16 mouse cellular contexts compared by ENCODE assay signal in the genomic region with DNA sequence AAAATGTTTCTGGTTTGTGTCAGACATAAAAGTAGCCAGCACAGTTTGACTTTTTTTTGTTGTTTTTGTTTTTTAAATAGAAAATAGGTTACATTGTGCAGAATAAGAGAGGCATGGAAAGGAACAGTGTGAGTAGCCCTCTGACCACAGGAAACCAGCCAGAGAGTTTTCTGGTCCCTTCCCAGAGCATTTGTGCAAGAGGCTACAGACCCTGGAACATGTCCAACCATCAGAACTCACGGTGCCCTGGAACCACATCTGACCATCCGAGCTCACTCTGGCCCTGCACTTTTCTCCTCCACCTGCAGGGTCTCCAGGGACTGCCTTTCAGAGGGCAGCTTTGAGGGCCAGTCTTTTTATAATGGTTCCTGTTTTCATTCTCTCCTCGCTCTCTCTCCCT. TPM values are rescaled to one million over a fixed set of nuclear protein-coding genes. Genes with fewer than 3 reads are reported as not detected.
DNase-seq lines count a peak whose midpoint lies in the region; ATAC-seq and TF ChIP-seq lines count a peak whose summit lies in the region.
"Had no signal": no experiment of that assay in that cellular context is flagged by ENCODE, and none has a peak within 500 bp of the region (broad histone marks: within the 10 kb centered on the region; RNA-seq: fewer than 3 reads in every experiment).

No protein-coding gene starts in this region.

- H3K27me3 ChIP-seq in heart, embryonic 10.5 days (ENCODE audit: insufficient read depth, poor library complexity, severe bottlenecking), result no peaks in the 10 kb centered on the region
- H3K27me3 ChIP-seq in heart, embryonic 12.5 days (replicated peaks), result no peaks in the 10 kb centered on the region
- H3K27me3 ChIP-seq in liver, postnatal 0 days (ENCODE audit: insufficient read depth, low read length), result no peaks in the 10 kb centered on the region
- H3K27me3 ChIP-seq in forebrain, embryonic 11.5 days (ENCODE audit: control insufficient read depth, insufficient read depth, low read length), result no peaks in the 10 kb centered on the region
- H3K27me3 ChIP-seq: embryonic facial prominence, embryonic 15.5 days; hindbrain, embryonic 15.5 days; limb, embryonic 15.5 days; Patski had no signal

- no peak overlapping the region for H3K9ac ChIP-seq in heart, embryonic 12.5 days
- no peak overlapping the region for H3K9ac ChIP-seq in liver, postnatal 0 days (replicated peaks)
- no peak overlapping the region for H3K9ac ChIP-seq in forebrain, embryonic 11.5 days (ENCODE audit: low read length)
- H3K9ac ChIP-seq: embryonic facial prominence, embryonic 15.5 days; hindbrain, embryonic 15.5 days; limb, embryonic 15.5 days had no signal

- no peak overlapping the region for H3K4me2 ChIP-seq in heart, embryonic 12.5 days
- H3K4me2 ChIP-seq in liver, postnatal 0 days (ENCODE audit: low read depth, low read length), result no peak overlapping the region
- H3K4me2 ChIP-seq in forebrain, embryonic 11.5 days (ENCODE audit: low read depth, low read length, severe bottlenecking), result no peak overlapping the region
- H3K4me2 ChIP-seq: embryonic facial prominence, embryonic 15.5 days; hindbrain, embryonic 15.5 days; limb, embryonic 15.5 days had no signal

- no peak overlapping the region for H3K27ac ChIP-seq in heart, embryonic 10.5 days
- H3K27ac ChIP-seq in heart, embryonic 12.5 days (ENCODE audit: poor library complexity, severe bottlenecking), result no peak overlapping the region
- H3K27ac ChIP-seq in liver, postnatal 0 days (ENCODE audit: low read depth), result no peak overlapping the region
- H3K27ac ChIP-seq in forebrain, embryonic 11.5 days (ENCODE audit: low read depth, low read length), result no peak overlapping the region
- H3K27ac ChIP-seq: embryonic facial prominence, embryonic 15.5 days; hindbrain, embryonic 15.5 days; limb, embryonic 15.5 days had no signal

- ATAC-seq in heart, embryonic 12.5 days (ENCODE audit: insufficient number of reproducible peaks, low FRiP score), result no peak
- ATAC-seq in liver, postnatal 0 days, result no peak
- no peak for ATAC-seq in forebrain, embryonic 11.5 days (replicated peaks; ENCODE audit: low FRiP score)
- ATAC-seq: forebrain, embryonic 16.5 days; Patski had no signal

- no peak overlapping the region for H3K4me3 ChIP-seq in heart, embryonic 10.5 days
- no peak overlapping the region for H3K4me3 ChIP-seq in heart, embryonic 12.5 days
- no peak overlapping the region for H3K4me3 ChIP-seq in liver, postnatal 0 days (ENCODE audit: low read depth, low read length)
- no peak overlapping the region for H3K4me3 ChIP-seq in forebrain, embryonic 11.5 days (ENCODE audit: low read depth, low read length)
- H3K4me3 ChIP-seq: embryonic facial prominence, embryonic 15.5 days; hindbrain, embryonic 15.5 days; limb, embryonic 15.5 days had no signal

- H3K36me3 ChIP-seq in heart, embryonic 10.5 days, result peaks cover 93% of the 10 kb centered on the region
- H3K36me3 ChIP-seq in heart, embryonic 12.5 days, result peaks cover 86% of the 10 kb centered on the region
- H3K36me3 ChIP-seq in liver, postnatal 0 days (replicated peaks; ENCODE audit: insufficient read depth, low read length), result peaks cover 77% of the 10 kb centered on the region
- peaks cover 9% of the 10 kb centered on the region for H3K36me3 ChIP-seq in forebrain, embryonic 11.5 days (ENCODE audit: control insufficient read depth, insufficient read depth, low read length)

- TF ChIP-seq EP300 in liver, postnatal 0 days (IDR thresholded peaks at IDR 0.05; ENCODE audit: low read depth), result no peak

- DNase-seq in heart, embryonic 10.5 days (ENCODE audit: low spot score), result peak; percentile 28
- DNase-seq in liver, postnatal 0 days, result no peak
- DNase-seq in liver, result no peak
- peak; percentile 27 for DNase-seq in MN1 (ENCODE audit: low spot score)
- peak; percentile 22 for DNase-seq in ovary, postnatal 14 days (ENCODE audit: low spot score)
- no peak for DNase-seq in forebrain, embryonic 11.5 days (ENCODE audit: low spot score)
- DNase-seq: adrenal gland, postnatal 25 days; cerebellum, adult 11 months; gastrocnemius, postnatal 14 days; thymus, adult 2 months had no signal

- 70% methylated on average over 3 of the region's 3 CpGs for WGBS in heart, embryonic 10.5 days
- 63% methylated on average over 3 of the region's 3 CpGs for WGBS in heart, embryonic 12.5 days
- WGBS in liver, postnatal 0 days (ENCODE audit: insufficient replicate concordance), result 63% methylated on average over 3 of the region's 3 CpGs
- WGBS in forebrain, embryonic 11.5 days, result 81% methylated on average over 3 of the region's 3 CpGs

- no peaks in the 10 kb centered on the region for H3K4me1 ChIP-seq in heart, embryonic 10.5 days
- H3K4me1 ChIP-seq in heart, embryonic 12.5 days (replicated peaks), result no peaks in the 10 kb centered on the region
- no peaks in the 10 kb centered on the region for H3K4me1 ChIP-seq in liver, postnatal 0 days (ENCODE audit: insufficient read depth)
- no peaks in the 10 kb centered on the region for H3K4me1 ChIP-seq in forebrain, embryonic 11.5 days (replicated peaks; ENCODE audit: control insufficient read depth, insufficient read depth, low read length)
- H3K4me1 ChIP-seq: embryonic facial prominence, embryonic 15.5 days; hindbrain, embryonic 15.5 days; limb, embryonic 15.5 days had no signal

- TF ChIP-seq CTCF in liver, postnatal 0 days (IDR thresholded peaks at IDR 0.05; ENCODE audit: low read depth), result peak; percentile 25

- H3K9me3 ChIP-seq in heart, embryonic 10.5 days, result no peaks in the 10 kb centered on the region
- no peaks in the 10 kb centered on the region for H3K9me3 ChIP-seq in heart, embryonic 12.5 days (replicated peaks)
- H3K9me3 ChIP-seq in liver, postnatal 0 days (ENCODE audit: low read length), result no peaks in the 10 kb centered on the region
- no peaks in the 10 kb centered on the region for H3K9me3 ChIP-seq in forebrain, embryonic 11.5 days (ENCODE audit: control insufficient read depth, low read length)
- H3K9me3 ChIP-seq: embryonic facial prominence, embryonic 15.5 days; hindbrain, embryonic 15.5 days; limb, embryonic 15.5 days had no signal

RNA-seq across cellular contexts. Expression of a gene that starts 21.9 kb away (rescaled TPM):
- 7.5 and 9.5 TPM in 2 replicates for polyA plus RNA-seq in heart, embryonic 10.5 days (2016; fragmentation: Nextera tagmentation; extraction: Ambion mirVana)
- 7.2 and 7.4 TPM in 2 replicates for polyA plus RNA-seq in heart, embryonic 12.5 days (2016; fragmentation: Nextera tagmentation; extraction: Ambion mirVana)
- 3.0 and 3.1 TPM in 2 replicates for polyA plus RNA-seq in liver, postnatal 0 days (2015; fragmentation: Nextera tagmentation; extraction: Ambion mirVana)
- 13.6 and 14.7 TPM in 2 replicates for polyA plus RNA-seq in forebrain, embryonic 11.5 days (2014; fragmentation: Nextera tagmentation; extraction: Ambion mirVana)

RNA-seq across cellular contexts. Expression of a gene that starts 27.1 kb away (rescaled TPM):
- polyA plus RNA-seq in heart, embryonic 10.5 days (2016; fragmentation: Nextera tagmentation; extraction: Ambion mirVana), result 0.13 and 0.51 TPM in 2 replicates
- 0.24 and 0.27 TPM in 2 replicates for polyA plus RNA-seq in heart, embryonic 12.5 days (2016; fragmentation: Nextera tagmentation; extraction: Ambion mirVana)
- 0.06 TPM in 1 of 2 replicates, not detected in the other for polyA plus RNA-seq in liver, postnatal 0 days (2015; fragmentation: Nextera tagmentation; extraction: Ambion mirVana)
- 0.55 and 0.75 TPM in 2 replicates for polyA plus RNA-seq in forebrain, embryonic 11.5 days (2014; fragmentation: Nextera tagmentation; extraction: Ambion mirVana)

RNA-seq across cellular contexts. Expression of a gene that starts 42.0 kb away (rescaled TPM):
- polyA plus RNA-seq in heart, embryonic 10.5 days (2016; fragmentation: Nextera tagmentation; extraction: Ambion mirVana), result 10.0 and 12.5 TPM in 2 replicates
- polyA plus RNA-seq in heart, embryonic 12.5 days (2016; fragmentation: Nextera tagmentation; extraction: Ambion mirVana), result 12.0 and 12.1 TPM in 2 replicates
- 2.6 and 3.3 TPM in 2 replicates for polyA plus RNA-seq in liver, postnatal 0 days (2015; fragmentation: Nextera tagmentation; extraction: Ambion mirVana)
- polyA plus RNA-seq in forebrain, embryonic 11.5 days (2014; fragmentation: Nextera tagmentation; extraction: Ambion mirVana), result 11.2 and 12.2 TPM in 2 replicates

Comparison
In these comparisons a context has a peak if more than half of its experiments do, and no peak if none do; other contexts are left out.
1. DNase-seq: peak in heart, embryonic 10.5 days (single experiment), MN1 (single experiment) and ovary, postnatal 14 days (single experiment); none in liver, postnatal 0 days (single experiment), liver (single experiment) and forebrain, embryonic 11.5 days (single experiment).